Mouse (Mus musculus) activated CD4-positive, CD25-positive, alpha-beta regulatory T cell, adult 4 months (primary cell): ENCODE measurements at regions not wholly inside any gene's neighbourhood (a gene's known extent, or its start where the extent isn't known, plus 50 kb on each side); places are given as distances from the start of the nearest gene placed in this dataset.

ENCODE experiments used
- ATAC-seq: one replicate; pipeline ENCODE4 v1.8.0; 2017

- no peak for ATAC-seq
Measured at GRCm38 (mm10) chr9:61489147-61489546, 117.0 kb downstream of the Tle3 start.

DNA sequence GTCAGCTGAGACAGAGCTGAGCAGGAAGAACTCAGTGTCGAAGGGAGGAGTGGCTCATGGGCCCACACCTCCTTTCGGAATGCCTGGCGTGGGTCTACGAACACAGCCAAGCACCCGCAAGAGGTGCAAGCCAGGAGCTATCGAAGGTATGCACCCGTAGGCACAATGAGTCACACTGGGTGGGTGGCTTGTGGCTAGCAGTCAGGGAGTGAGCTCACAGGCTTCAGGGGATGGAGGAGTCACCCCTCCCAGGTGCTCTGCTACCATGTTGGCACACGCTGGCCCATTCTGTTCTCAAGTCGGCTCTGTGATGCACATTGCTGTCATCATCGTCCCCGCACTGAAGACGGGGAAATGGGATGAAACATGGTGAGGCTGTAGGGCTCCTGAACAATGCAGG, 115.7 kb downstream of the Tle3 start:
- no peak for ATAC-seq

- no peak for ATAC-seq
Measured at GRCm38 (mm10) chr9:61487146-61487545, 115.0 kb downstream of the Tle3 start.

DNA sequence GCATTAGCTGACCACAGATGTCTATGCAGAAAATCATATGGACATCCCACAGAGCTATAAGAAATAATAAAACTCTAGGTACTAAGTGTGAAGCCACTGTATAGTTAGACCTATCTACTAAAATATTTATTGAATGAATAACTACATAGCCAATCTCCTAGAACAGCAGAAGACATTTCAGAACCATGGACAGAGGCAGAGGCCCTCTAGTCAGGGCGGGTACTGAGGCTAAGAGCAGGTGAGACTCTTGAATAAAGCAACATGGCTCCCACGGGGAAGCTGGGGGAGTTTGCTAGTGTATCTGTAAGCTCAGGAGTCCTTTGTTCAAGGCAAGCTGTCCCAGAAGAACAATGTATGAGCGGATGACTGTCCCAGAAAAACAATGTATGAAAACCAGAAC, 112.2 kb downstream of the Tle3 start:
- no peak for ATAC-seq

DNA sequence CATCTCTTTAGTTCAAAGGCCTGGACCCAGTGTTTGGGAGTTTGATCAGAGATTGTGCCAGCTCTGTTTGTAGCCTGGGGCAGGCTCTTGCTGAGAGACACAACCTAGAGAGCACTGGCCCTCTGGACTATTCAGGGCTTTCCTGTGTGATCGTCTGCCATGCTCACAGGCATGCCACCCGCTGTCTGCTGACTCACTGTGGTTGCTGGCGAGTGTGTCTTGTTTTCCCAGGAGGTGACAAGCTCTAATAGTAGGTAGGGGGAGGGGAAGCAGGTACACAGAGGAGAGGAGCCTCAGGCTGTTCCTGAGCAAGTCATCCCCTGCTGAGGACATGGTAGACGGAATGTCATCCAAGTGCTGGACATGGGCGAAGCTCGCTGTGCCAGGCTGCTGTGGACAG, 107.5 kb downstream of the Tle3 start:
- no peak for ATAC-seq

DNA sequence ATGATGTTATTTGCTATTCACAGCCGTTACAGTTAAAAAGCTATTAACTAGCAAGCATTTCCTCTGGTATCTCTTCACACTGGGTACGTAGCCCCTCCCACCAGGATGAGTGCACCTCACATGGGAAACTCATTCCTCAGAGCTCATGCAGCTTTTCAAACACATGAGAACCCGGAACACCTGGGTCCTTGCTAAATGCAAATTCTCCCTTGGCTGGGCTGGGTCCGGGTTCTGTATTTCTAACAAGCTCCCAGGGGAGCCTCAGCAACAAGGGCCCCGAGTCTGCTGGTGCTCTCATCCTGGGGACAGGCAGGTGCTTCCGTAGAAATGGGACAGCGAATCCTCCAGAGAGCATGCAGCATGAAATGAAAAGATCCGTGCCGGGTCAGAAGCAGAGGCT, 106.7 kb downstream of the Tle3 start:
- no peak for ATAC-seq

DNA sequence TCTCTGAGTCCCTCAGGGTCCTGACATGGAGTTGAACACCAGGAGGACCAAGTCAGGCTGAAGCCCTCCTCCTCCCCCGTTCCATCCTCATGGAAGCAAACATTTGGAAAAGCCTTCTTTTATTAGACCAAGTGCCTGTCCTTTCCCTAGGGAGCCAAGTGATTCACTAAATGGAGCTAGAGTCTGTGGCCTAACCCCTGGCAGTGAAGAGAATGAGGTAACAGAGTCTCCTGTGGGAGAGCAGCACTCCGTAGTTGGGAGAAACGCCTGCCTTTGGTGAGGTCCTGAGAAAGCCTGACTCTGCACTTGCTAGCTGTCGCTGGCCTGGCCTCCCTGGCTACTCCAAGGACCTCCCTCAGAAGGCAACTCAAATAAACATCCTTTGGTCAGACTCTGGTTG, 104.2 kb downstream of the Tle3 start:
- ATAC-seq: no peak

DNA sequence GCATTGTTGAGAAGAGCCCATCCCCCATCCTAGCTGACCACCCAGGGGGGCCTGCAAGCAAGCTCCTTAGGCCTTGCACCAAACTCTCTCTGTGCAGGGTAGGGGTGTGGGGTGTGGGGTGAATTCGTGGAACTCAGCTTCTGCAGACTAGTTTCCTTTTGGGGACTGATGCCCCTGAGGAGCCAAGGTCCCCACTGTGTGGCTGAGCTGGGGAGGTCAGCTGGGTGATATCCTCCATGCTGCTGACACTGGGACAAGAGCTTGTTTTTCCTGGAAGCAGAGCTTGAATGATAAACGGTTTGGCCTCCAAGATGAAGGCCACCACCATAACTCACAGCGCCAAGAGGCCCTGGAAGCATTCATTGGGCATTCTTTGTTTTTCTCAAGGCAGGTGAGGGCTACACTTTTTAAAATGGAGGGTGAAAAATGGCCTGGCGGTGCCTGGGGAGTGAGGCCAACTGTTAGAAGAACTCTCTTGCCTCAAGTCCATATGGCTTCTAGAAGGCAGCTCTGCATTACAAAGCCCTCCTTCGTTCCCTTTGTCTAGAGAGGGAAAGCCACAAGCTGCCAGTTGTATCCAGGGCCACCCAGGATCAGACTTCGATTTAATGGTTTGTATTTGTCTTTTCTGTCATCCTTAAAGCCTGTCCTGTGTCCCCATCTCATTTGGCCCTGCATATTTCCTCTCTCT, 98.8 kb downstream of the Tle3 start:
- ATAC-seq: no peak

GRCm38 (mm10) chr9:61468897-61469509, 96.8 kb downstream of the Tle3 start:
- ATAC-seq: no peak

DNA sequence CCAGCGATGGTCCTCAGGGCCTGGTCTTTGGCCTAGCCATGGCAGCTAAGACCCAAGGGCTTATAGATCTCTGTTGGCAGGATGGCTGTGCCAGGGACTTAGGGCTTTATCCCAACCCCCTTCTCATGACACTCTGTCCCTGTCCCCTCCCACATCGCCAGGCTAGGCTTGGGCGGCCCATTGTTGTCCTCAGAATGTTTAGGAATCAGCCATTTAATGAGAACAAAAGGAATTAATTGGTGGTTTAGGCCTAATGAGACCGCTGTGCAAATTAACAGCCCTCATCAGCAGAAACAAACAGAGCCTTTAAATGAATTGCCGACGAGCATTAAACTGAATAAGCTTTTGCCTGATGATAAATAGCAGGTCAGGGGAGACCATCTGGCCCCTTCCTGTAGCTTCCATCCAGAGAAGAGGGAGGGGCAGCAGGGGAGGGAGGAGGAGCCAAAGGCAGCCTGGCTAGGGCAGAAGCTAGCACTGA, 96.2 kb downstream of the Tle3 start:
- ATAC-seq: no peak
